Mouse (Mus musculus) kidney, postnatal 10 days (tissue): ENCODE data around the gene Helz2.

Experiments used
- DNase-seq: peaks from one replicate; pipeline ENCODE4 v3.0.0; 2021; ENCODE audit warnings: mixed read lengths

The Helz2 gene

GRCm38 (mm10) chr2:181241602-181242313 is at the start of gene Helz2:
Gene Helz2 (minus strand): TSS chr2:181242027.
- DNase-seq: peak; percentile 67

GRCm38 (mm10) chr2:181290937-181291336 is 49.1 kb upstream of the Helz2 start:
- DNase-seq: no peak

- no peak for DNase-seq
Observed at GRCm38 (mm10) chr2:181288691-181289090, 46.9 kb upstream of the Helz2 start.

- peak; percentile 95 for DNase-seq
Observed at GRCm38 (mm10) chr2:181287958-181288350, 46.1 kb upstream of the Helz2 start, which contains the start of gene Gmeb2. Gene Gmeb2 (minus strand): TSS chr2:181288035.

GRCm38 (mm10) chr2:181287338-181287957 is 45.6 kb upstream of the Helz2 start:
- peak; percentile 91 for DNase-seq

- no peak for DNase-seq
Observed at GRCm38 (mm10) chr2:181286629-181287337, 45.0 kb upstream of the Helz2 start.

GRCm38 (mm10) chr2:181279968-181280367 is 38.1 kb upstream of the Helz2 start:
- no peak for DNase-seq

DNA sequence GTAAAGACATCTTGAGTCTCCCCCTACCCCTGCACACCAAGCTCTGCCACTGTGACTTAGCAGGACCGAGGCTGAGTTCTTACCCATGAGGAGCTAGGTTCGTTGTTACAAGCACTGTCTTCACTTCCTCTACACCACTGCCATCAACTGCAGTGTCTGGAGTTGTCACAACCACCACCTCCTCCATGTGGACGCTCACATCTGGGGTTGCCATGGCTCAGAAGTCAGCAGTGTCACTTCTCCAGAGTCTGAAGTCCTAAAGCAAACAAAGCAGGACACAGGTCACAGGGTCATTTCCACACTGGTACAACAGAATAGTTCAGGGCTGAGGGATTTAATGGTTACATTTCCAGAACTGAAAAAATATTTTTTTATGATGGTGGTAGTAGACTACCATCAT is 36.0 kb upstream of the Helz2 start:
- no peak for DNase-seq

GRCm38 (mm10) chr2:181276766-181277165 is 34.9 kb upstream of the Helz2 start:
- peak; percentile 52 for DNase-seq

DNA sequence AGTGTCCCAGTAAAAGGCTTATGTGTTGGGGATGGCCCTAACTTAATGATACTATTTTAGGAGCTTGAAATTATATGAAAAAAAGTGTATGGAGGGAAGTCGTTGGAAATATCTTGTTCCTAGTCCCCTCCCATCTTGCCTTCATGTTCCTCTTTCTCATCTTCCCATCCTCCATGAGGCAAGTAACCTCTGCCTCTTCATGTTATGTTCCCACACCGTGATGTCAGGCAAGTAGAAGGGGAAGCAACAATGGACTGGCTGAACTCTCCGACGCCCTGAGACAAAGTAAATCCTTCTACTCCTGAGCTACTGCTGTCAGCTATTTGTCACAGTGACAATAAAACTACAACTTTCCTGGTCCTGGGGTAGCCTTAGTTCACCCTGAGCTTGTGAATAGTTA is 32.8 kb upstream of the Helz2 start:
- DNase-seq: no peak

DNA sequence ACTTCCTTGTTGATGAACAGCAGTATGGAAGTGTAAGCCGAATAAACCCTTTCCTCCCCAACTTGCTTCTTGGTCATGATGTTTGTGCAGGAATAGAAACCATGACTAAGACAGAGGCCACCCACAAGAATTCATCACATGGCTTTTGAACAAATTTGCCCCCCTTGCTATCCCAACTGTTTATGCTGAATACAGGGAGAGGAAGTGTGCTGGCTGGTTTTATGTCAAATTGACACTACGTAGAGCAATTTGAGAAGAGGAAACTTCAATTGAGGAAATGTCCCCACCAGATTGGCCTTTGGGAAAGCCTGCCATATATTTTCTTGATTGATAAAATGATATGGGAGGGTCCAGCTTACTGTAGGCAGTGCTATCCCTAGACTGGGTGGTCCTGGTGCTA is 32.0 kb upstream of the Helz2 start:
- DNase-seq: no peak

GRCm38 (mm10) chr2:181272092-181272491 is 30.3 kb upstream of the Helz2 start:
- DNase-seq: no peak

DNA sequence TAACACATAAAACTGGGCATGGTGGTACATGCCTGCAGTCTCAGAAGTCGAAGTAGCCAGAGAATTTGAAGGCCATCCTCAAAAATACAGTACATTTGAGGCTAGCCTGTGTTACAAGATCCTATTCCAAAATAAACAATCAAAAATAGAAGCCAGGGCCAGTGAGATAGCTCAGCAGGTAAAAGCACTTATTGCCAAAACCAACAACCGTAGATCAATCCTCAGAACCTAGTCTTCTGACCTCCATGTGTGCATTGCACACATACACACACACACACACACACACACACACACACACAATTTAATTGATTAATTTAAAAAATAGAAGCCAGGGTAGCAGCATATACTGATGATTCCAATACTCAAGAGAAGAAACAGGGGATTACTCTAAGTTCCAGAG is 25.0 kb upstream of the Helz2 start:
- DNase-seq: no peak

DNA sequence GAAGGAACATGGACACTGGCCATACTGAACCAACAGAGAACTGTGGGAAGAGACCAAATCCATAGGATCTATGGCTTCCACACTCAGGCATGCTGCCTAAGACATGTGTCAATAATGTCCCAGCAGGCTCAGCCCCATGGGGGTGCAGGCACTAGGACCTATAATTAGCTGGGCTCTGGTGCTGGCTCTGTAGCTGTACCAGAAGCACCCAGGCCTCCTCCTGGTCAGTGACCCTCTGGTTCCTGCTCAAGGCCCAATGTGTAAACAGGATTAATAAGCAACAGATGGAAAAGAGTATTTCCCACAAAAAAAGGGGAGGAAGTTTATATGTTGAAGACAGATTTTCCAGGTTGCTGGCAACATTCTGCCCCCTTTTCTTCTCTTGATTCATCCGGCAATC is 11.4 kb upstream of the Helz2 start:
- no peak for DNase-seq

- DNase-seq: no peak
Observed at GRCm38 (mm10) chr2:181251841-181252240, 10.0 kb upstream of the Helz2 start.

DNA sequence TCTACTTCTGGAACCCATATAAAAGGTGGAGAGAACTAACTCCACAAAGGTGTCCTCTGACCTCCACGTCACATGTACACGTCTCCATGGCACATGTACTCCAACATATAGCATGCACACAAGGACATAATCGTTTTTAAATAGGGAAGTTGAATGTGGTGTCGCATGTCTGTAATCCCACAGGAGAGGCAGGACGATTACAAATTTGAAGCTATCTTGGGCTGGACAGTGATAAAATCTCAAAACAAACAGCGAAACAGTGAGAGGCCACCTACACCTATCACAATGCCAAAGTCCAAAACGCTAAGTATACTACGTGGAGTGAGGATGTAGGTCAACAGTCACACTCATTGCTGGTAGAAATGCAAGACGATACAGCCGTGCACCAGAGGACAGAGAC is 7.4 kb upstream of the Helz2 start:
- DNase-seq: no peak

- no peak for DNase-seq
Observed at GRCm38 (mm10) chr2:181245031-181245430, 3.2 kb upstream of the Helz2 start.

DNA sequence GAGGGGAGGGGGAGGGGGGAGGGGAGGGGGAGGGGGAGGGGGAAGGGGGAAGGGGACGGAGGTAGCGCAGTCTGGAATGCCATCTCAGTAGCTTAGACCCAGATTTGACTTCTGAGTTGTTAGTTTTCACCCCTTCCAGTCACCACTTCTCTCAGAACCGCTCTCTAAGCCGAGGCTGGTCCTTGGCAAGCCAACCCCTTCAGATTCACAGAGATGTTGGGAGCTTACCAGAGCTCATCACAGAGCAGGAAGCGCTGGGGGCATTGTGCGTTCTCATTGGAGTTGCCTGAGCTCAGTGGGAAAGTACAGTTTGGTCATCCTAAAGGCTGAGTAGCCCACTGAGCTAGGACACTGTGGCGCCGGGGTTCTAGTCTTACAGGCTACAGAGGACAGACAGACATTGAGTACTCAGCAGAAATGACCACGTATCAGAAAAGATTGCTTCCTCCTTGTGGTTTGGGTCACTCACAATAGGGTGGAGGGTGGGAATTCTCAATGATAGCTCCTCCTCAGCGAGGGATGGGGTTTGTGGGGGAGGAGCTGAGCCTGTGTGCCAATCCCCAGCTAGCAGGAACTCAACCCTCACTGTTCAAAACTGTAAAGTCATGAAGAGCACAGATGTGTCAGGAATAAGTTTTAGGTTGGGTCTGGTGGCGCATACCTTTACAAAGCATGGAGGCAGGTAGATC is 2.0 kb upstream of the Helz2 start:
- peak; percentile 55 for DNase-seq

DNA sequence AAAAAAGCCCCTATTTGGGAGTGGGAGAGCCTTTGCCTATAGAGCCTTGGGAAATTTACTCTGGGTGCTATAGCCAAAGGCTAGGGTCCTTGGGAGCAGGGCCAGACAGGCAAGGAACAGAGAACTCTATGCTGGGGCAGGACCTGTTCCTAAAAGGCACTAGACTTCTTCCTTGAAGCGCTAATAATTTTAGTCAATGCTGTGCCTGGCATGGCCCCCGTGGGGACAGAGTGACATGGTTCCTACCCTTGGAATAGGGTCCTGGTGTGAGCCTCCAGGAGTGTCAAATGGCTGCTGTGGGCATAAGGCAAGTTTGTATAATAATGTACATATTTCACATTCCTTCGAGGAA is 463 bp upstream of the Helz2 start:
- DNase-seq: no peak

GRCm38 (mm10) chr2:181240806-181241440 is 904 bp downstream of the Helz2 start:
- no peak for DNase-seq

- DNase-seq: no peak
Observed at GRCm38 (mm10) chr2:181239261-181239660, 2.6 kb downstream of the Helz2 start.

GRCm38 (mm10) chr2:181238861-181239260 is 3.0 kb downstream of the Helz2 start:
- DNase-seq: no peak

GRCm38 (mm10) chr2:181238091-181238610 is 3.7 kb downstream of the Helz2 start:
- DNase-seq: no peak
